Mouse (Mus musculus) MEL (cell line): ENCODE measurements around the gene App. TPM values are rescaled to one million over a fixed set of nuclear protein-coding genes. Genes with fewer than 3 reads are reported as not detected.

Experiments
- DNase-seq: peaks from one replicate; pipeline ENCODE4 v3.0.0; 2011; ENCODE audit warnings: low read depth, low spot score
- H3K27ac ChIP-seq: 2 replicates; pipeline ENCODE4 v1.5.1; 2012; ENCODE audit warnings: low read depth, mild to moderate bottlenecking, control low read depth, low read length, moderate library complexity; ENCODE audit not compliant: control insufficient read depth
- H3K27me3 ChIP-seq, 2 experiments: fragments of 150-350 bp in 1 of 2; sonication (generic) in 1 of 2; 2 replicates each; pipeline ENCODE4 v1.6.1; 2012; ENCODE audit warnings: low read length in 2 of 2, mild to moderate bottlenecking in 2 of 2, improper control_type of control experiment in 1 of 2, moderate library complexity in 1 of 2; ENCODE audit not compliant: insufficient read depth in 2 of 2, control insufficient read depth in 1 of 2
- H3K36me3 ChIP-seq, 2 experiments: 2 replicates each; pipeline ENCODE4 v1.6.1; 2012 to 2014; ENCODE audit warnings: low read length in 2 of 2, improper control_type of control experiment in 1 of 2, inconsistent platforms in 1 of 2, mild to moderate bottlenecking in 1 of 2; ENCODE audit not compliant: insufficient read depth in 2 of 2, control insufficient read depth in 1 of 2
- H3K4me1 ChIP-seq, 2 experiments: fragments of 150-350 bp in 1 of 2; sonication (generic) in 1 of 2; 2 replicates each; pipeline ENCODE4 v1.6.1; 2012; ENCODE audit warnings: low read length in 2 of 2, improper control_type of control experiment in 1 of 2, mild to moderate bottlenecking in 1 of 2; ENCODE audit not compliant: insufficient read depth in 2 of 2, control insufficient read depth in 1 of 2
- H3K4me3 ChIP-seq, 2 experiments: fragments of 150-350 bp in 1 of 2; sonication (generic) in 1 of 2; 2 replicates each; pipeline ENCODE4 v1.5.1; 2012; ENCODE audit warnings: low read depth in 2 of 2, low read length in 2 of 2, mild to moderate bottlenecking in 2 of 2, moderate library complexity in 2 of 2, control low read depth in 1 of 2, improper control_type of control experiment in 1 of 2; ENCODE audit not compliant: control insufficient read depth in 1 of 2, insufficient read depth in 1 of 2
- H3K79me2 ChIP-seq: 2 replicates; pipeline ENCODE4 v1.6.1; 2012; ENCODE audit warnings: mild to moderate bottlenecking, low read length, moderate library complexity; ENCODE audit not compliant: control insufficient read depth, poor library complexity, insufficient read depth
- H3K9ac ChIP-seq: 2 replicates; pipeline ENCODE4 v1.6.1; 2012; ENCODE audit warnings: low read depth, mild to moderate bottlenecking, control low read depth, low read length, moderate library complexity; ENCODE audit not compliant: control insufficient read depth, poor library complexity, severe bottlenecking
- H3K9me3 ChIP-seq: fragments of 150-350 bp; sonication (generic); replicated peaks from 2 replicates; pipeline ENCODE4 v1.6.1; 2012; ENCODE audit warnings: mild to moderate bottlenecking, low read length, improper control_type of control experiment, moderate library complexity; ENCODE audit not compliant: insufficient read depth
- CHD1 ChIP-seq: IDR thresholded peaks from 2 replicates; pipeline ENCODE4 v1.6.1; 2012; ENCODE audit warnings: low read depth, mild to moderate bottlenecking, inconsistent platforms, low read length, improper control_type of control experiment
- CHD2 ChIP-seq: IDR thresholded peaks from 2 replicates; pipeline ENCODE4 v1.6.1; 2011; ENCODE audit warnings: low read length, improper control_type of control experiment
- CTCF ChIP-seq, 3 experiments: IDR thresholded peaks in 2 of 3; conservative IDR thresholded peaks in 1 of 3; 2 replicates each; pipeline ENCODE4 v1.5.1; 2011 to 2012; ENCODE audit warnings: low read length in 3 of 3, low read depth in 2 of 3, mild to moderate bottlenecking in 2 of 3, improper control_type of control experiment in 1 of 3, inconsistent platforms in 1 of 3, mixed read lengths in 1 of 3, moderate library complexity in 1 of 3; ENCODE audit not compliant: control insufficient read depth in 1 of 3, insufficient read depth in 1 of 3, poor library complexity in 1 of 3, severe bottlenecking in 1 of 3
- E2F4 ChIP-seq: IDR thresholded peaks from 2 replicates; pipeline ENCODE4 v1.6.1; 2011; ENCODE audit warnings: low read depth, low read length, improper control_type of control experiment, borderline replicate concordance
- ETS1 ChIP-seq: IDR thresholded peaks from 2 replicates; pipeline ENCODE4 v1.6.1; 2012; ENCODE audit warnings: low read depth, mild to moderate bottlenecking, inconsistent platforms, low read length, improper control_type of control experiment, moderate library complexity
- GABPA ChIP-seq: IDR thresholded peaks from 2 replicates; pipeline ENCODE4 v1.6.1; 2012; ENCODE audit warnings: low read depth, mild to moderate bottlenecking, inconsistent platforms, low read length, improper control_type of control experiment, moderate library complexity
- GATA1 ChIP-seq: IDR thresholded peaks from 2 replicates; pipeline ENCODE4 v1.6.1; 2011; ENCODE audit warnings: low read depth, low read length, improper control_type of control experiment
- HCFC1 ChIP-seq: IDR thresholded peaks from 2 replicates; pipeline ENCODE4 v1.6.1; 2012; ENCODE audit warnings: low read depth, mild to moderate bottlenecking, inconsistent platforms, low read length, improper control_type of control experiment, moderate library complexity
- JUND ChIP-seq: IDR thresholded peaks from 2 replicates; pipeline ENCODE4 v1.6.1; 2011; ENCODE audit warnings: low read depth, mild to moderate bottlenecking, improper control_type of control experiment, low read length
- KAT2A ChIP-seq: conservative IDR thresholded peaks from 2 replicates; pipeline ENCODE4 v1.6.1; 2012; ENCODE audit warnings: low read depth, low read length, improper control_type of control experiment, inconsistent platforms
- MAFK ChIP-seq: IDR thresholded peaks from 2 replicates; pipeline ENCODE4 v1.6.1; 2011; ENCODE audit warnings: low read depth, mild to moderate bottlenecking, low read length, improper control_type of control experiment, borderline replicate concordance
- MAZ ChIP-seq: IDR thresholded peaks from 2 replicates; pipeline ENCODE4 v1.6.1; 2012; ENCODE audit warnings: low read depth, mild to moderate bottlenecking, inconsistent platforms, low read length, improper control_type of control experiment
- MYC ChIP-seq: IDR thresholded peaks from 2 replicates; pipeline ENCODE4 v1.6.1; 2011; ENCODE audit warnings: low read depth, mild to moderate bottlenecking, low read length, improper control_type of control experiment, moderate library complexity
- NRF1 ChIP-seq: IDR thresholded peaks from 2 replicates; pipeline ENCODE4 v1.6.1; 2014; ENCODE audit warnings: low read depth, mild to moderate bottlenecking, inconsistent platforms, low read length, improper control_type of control experiment, moderate library complexity; ENCODE audit not compliant: poor library complexity, insufficient read depth, severe bottlenecking
- POLR2A ChIP-seq, 2 experiments: IDR thresholded peaks; 2 replicates each; pipeline ENCODE4 v1.6.1; 2011 to 2012; ENCODE audit warnings: low read length in 2 of 2, mild to moderate bottlenecking in 2 of 2, control low read depth in 1 of 2, improper control_type of control experiment in 1 of 2, low read depth in 1 of 2, moderate library complexity in 1 of 2; ENCODE audit not compliant: control insufficient read depth in 1 of 2, insufficient read depth in 1 of 2, poor library complexity in 1 of 2
- RAD21 ChIP-seq: IDR thresholded peaks from 2 replicates; pipeline ENCODE4 v1.6.1; 2011; ENCODE audit warnings: mild to moderate bottlenecking, low read depth, low read length, improper control_type of control experiment
- RCOR1 ChIP-seq: IDR thresholded peaks from 2 replicates; pipeline ENCODE4 v1.6.1; 2012; ENCODE audit warnings: low read depth, mild to moderate bottlenecking, inconsistent platforms, low read length, improper control_type of control experiment
- SIN3A ChIP-seq: IDR thresholded peaks from 2 replicates; pipeline ENCODE4 v1.6.1; 2012; ENCODE audit warnings: low read length, improper control_type of control experiment, inconsistent platforms
- SMC3 ChIP-seq: IDR thresholded peaks from 2 replicates; pipeline ENCODE4 v1.6.1; 2011; ENCODE audit warnings: low read depth, low read length, improper control_type of control experiment
- TCF12 ChIP-seq: IDR thresholded peaks from 2 replicates; pipeline ENCODE4 v1.6.1; 2014; ENCODE audit warnings: low read depth, mild to moderate bottlenecking, inconsistent platforms, low read length, improper control_type of control experiment, moderate library complexity
- UBTF ChIP-seq: IDR thresholded peaks from 2 replicates; pipeline ENCODE4 v1.6.1; 2012; ENCODE audit warnings: low read depth, mild to moderate bottlenecking, inconsistent platforms, low read length, improper control_type of control experiment, moderate library complexity, borderline replicate concordance; ENCODE audit not compliant: insufficient read depth
- USF1 ChIP-seq: IDR thresholded peaks from 2 replicates; pipeline ENCODE4 v1.6.1; 2014; ENCODE audit warnings: low read depth, mild to moderate bottlenecking, inconsistent platforms, low read length, improper control_type of control experiment, moderate library complexity
- ZC3H11A ChIP-seq: IDR thresholded peaks from 2 replicates; pipeline ENCODE4 v1.6.1; 2012; ENCODE audit warnings: low read depth, mild to moderate bottlenecking, inconsistent platforms, low read length, improper control_type of control experiment
- ZKSCAN1 ChIP-seq: IDR thresholded peaks from 2 replicates; pipeline ENCODE4 v1.6.1; 2012; ENCODE audit warnings: low read depth, mild to moderate bottlenecking, inconsistent platforms, low read length, improper control_type of control experiment, moderate library complexity
- ZMIZ1 ChIP-seq: IDR thresholded peaks from 2 replicates; pipeline ENCODE4 v1.6.1; 2012; ENCODE audit warnings: low read depth, mild to moderate bottlenecking, inconsistent platforms, low read length, improper control_type of control experiment, moderate library complexity
- ZNF384 ChIP-seq: IDR thresholded peaks from 2 replicates; pipeline ENCODE4 v1.6.1; 2012; ENCODE audit warnings: low read depth, mild to moderate bottlenecking, inconsistent platforms, low read length, improper control_type of control experiment
- polyA plus RNA-seq, 2 experiments: library from polyadenylated mRNA; stranded (reverse) in 1 of 2; unstranded in 1 of 2; fragments of >175 nt in 1 of 2; fragments of >200 nt in 1 of 2; gene quantifications; 2 replicates each; pipeline versions ENCODE4 v1.2.1 to v1.2.4; 2012; ENCODE audit warnings: low replicate concordance in 2 of 2, low read depth in 1 of 2; ENCODE audit not compliant: insufficient read length in 2 of 2, insufficient read depth in 1 of 2, missing spikeins in 1 of 2
- total RNA-seq: library from RNA; depleted of rRNA; stranded (reverse); fragments of 300-350 nt; gene quantifications from 2 replicates; pipeline ENCODE4 v1.2.3, GENCODE M21; 2012

Gene App
- total and polyA plus RNA-seq, 3 experiments: not detected

DNA sequence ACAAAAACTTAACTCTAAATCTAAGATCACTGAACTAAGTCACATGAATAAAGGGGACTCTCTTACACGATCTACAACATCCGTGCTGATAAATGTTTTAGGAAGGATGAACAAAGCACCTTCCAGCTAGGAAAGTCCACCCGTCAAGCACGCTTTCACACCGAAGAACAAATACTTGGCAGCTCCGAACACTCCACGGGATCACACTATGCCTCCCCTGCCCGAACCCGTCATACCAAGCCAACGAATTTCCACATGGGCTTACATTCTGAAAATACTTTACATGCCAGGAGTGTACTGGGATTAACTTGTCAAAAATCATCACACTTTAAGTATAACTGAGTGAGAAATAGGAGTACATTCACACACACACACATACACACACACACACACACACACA is 17.7 kb downstream of the App start:
- Histone ChIP-seq H3K4me1 (no peaks in the 10 kb centered on the region), H3K79me2 (no peaks in the 10 kb centered on the region)
- TF ChIP-seq SIN3A (no peak), JUND (no peak), RCOR1 (no peak), HCFC1 (no peak), GABPA (no peak), ZNF384 (no peak), MYC (no peak), MAFK (no peak), KAT2A (no peak), CHD2 (no peak), GATA1 (no peak), ETS1 (no peak), MAZ (no peak), RAD21 (no peak), NRF1 (no peak), ZC3H11A (no peak), UBTF (no peak)
- TF ChIP-seq, all 39 proteins: peak for 0

DNA sequence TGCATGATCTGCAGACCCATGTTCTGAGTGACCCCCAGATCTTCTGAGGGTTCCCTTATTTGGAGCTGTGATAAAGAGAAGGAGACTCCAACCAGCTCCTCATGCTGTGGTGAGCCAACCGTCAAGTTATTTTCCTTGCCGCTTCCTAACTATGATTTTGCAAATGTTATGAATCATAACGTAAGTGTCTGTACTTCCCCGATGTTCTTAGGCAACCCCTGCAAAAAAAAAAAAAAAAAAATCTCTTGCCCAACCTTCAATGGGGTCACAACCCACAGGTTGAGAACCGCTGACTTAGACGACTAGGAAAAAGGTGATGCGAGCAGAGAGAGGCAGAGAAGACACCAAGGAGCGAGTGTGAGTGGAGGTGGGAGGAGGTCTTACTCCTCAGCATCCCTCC is 21.1 kb downstream of the App start:
- Histone ChIP-seq H3K4me1 (no peaks in the 10 kb centered on the region), H3K27ac (no peak overlapping the region), H3K9me3 (no peaks in the 10 kb centered on the region), H3K79me2 (no peaks in the 10 kb centered on the region), H3K9ac (no peak overlapping the region), H3K27me3 (no peaks in the 10 kb centered on the region), H3K36me3 (no peaks in the 10 kb centered on the region), H3K4me3 (no peak overlapping the region)
- TF ChIP-seq SMC3 (no peak), ZMIZ1 (no peak), POLR2A (IDR thresholded peaks at IDR 0.05; ENCODE audit: control insufficient read depth in 1 of 2, insufficient read depth in 1 of 2, low read depth in 1 of 2, low read length in 2 of 2, poor library complexity in 1 of 2) (no peak), TCF12 (no peak), CHD2 (no peak), ETS1 (no peak), MYC (no peak), RCOR1 (no peak), HCFC1 (no peak), E2F4 (no peak), MAFK (no peak), ZKSCAN1 (no peak), CTCF (IDR thresholded peaks at IDR 0.05 in 2 of 3, conservative IDR thresholded peaks at IDR 0.05 in 1 of 3; ENCODE audit: control insufficient read depth in 1 of 3, insufficient read depth in 1 of 3, low read depth in 2 of 3, low read length in 3 of 3, poor library complexity in 1 of 3, severe bottlenecking in 1 of 3) (no peak), USF1 (no peak), CHD1 (no peak)
- no peak for DNase-seq

More for the DNA sequence above, 17.7 kb downstream of the App start:
- Histone ChIP-seq H3K9ac (no peak overlapping the region), H3K4me3 (no peak overlapping the region), H3K27ac (no peak overlapping the region), H3K27me3 (no peaks in the 10 kb centered on the region), H3K36me3 (no peaks in the 10 kb centered on the region), H3K9me3 (no peaks in the 10 kb centered on the region)
- no peak for DNase-seq
